Mouse (Mus musculus) R1 (cell line): ENCODE measurements around the gene Ankrd55.

Experiments used
- DNase-seq: peaks from one replicate; pipeline ENCODE4 v3.0.0-alpha.2; 2018; ENCODE audit warnings: low read depth, low spot score

Ankrd55 gene

DNA sequence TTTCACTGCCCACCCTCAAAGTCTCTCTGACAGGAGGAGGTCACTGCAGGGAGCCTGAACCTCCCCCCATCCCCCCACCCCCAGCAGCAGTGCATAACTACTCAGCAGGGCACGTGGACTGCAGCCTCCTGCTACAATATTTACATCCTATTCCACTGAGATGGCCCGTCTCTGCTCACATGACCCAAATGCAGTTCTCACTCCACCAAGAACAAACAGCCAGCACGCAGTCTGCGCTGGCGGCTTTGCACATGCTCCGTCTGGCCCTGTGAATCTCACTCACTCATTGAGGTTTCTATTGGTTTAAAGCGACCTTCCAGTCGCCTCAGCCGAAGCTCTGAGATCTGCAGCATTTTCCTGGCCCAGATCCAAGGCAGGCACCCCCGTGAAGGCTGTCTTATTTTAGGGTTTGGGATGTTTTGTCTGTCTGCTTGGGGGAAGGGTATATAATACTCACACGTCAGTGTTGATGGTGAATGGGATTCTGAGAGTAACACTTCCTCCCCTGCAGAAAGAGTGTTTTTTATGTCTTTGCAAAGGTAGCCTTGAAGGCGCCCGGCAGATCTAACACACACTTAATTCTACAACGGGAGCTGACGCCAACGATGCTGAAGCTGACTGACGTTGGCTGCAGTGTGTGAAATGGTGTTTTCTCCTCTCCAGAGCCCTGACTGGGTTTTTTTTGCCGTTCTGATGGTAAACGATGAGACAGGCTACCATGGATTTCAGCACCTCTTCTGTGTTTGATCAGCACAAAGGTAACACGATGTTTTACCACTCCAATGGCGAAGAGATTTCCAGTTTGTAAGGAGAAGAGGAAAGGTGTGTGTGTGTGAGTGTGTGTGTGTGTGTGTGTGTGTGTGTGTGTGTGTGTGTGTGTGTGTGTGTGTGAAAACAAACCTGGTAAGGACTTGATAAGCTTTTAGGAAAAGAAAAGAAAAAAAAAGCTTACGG is at the start of gene Ankrd55:
Gene Ankrd55, plus strand, starts transcription at position 227 of the 954 bp plus-strand sequence.
- peak; percentile 71 for DNase-seq

DNA sequence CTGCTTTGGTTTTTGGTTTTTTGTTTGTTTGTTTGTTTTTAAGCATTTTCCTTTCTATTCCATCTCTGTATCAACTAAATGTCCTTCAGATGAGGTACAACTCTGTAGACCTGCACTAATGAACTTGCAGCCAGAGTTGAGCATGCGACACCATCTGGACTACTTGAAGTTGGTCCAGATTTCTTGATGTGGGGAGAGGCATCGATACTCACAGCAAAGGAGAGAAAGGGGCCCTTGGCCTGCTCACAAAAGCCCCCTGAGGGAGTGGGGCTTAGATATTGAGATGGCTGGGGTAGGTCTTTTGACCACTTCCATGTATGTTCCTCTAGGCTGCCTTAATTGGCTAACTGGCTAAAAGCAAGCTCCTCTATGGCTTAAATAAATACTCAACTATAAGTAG is 49.0 kb upstream of the Ankrd55 start:
- no peak for DNase-seq

DNA sequence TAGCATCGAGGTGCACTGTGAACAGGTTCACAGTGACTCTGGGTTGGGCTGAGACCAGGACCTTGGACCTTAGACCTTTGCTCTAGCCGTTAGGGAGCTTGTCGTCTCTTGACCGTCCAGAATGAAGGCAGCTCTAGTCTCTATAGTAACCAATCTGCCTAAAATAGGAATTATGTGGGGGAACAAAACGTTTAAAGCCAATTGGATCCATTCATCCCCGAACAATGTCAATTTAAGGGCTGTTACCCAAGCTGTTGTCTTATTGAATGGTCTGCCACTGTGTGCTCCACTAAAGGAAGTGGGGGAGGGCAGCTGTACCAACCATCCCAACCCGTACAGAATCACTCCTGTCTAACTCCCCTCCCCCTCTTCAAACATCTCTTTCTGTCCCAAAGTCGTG is 46.8 kb upstream of the Ankrd55 start:
- peak; percentile 57 for DNase-seq

DNA sequence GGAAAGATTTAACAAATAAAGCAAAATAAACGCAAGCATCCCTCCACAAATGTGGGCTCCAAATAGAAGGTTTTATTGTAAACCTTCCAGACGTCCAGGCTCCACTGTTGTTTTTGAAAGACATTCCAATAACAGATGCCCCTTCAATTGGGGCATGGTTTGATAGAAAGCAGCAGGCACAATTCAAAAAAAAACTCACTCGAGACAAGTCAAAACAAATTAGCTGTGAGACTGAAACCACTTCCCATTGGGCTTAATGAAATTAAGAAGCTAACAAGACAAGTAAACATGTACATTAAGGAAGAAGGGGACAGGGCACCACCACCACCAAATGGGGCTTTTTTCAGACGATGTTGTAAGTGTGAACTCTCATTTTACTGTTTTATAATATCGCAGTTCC is 43.1 kb upstream of the Ankrd55 start:
- DNase-seq, result no peak

DNA sequence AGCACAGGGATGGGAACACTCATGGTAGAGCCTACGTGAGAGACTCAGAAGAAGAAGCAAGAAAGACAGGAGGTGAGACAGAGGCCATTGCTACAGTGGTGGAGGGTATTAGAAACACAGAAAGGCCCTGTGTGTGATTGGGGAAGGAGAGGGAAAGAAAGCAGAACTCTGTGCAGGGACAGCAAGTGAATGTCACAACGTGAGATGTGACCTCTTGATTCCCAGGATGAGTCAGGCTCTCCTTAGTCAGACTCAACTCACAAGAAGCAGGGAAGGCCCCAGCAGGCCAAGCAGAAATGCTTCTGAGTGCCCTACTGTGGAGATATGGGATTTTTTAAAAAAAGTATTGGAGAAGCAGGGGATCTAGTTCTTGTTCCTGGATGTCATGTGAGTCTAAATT is 36.8 kb upstream of the Ankrd55 start:
- DNase-seq, result no peak

DNA sequence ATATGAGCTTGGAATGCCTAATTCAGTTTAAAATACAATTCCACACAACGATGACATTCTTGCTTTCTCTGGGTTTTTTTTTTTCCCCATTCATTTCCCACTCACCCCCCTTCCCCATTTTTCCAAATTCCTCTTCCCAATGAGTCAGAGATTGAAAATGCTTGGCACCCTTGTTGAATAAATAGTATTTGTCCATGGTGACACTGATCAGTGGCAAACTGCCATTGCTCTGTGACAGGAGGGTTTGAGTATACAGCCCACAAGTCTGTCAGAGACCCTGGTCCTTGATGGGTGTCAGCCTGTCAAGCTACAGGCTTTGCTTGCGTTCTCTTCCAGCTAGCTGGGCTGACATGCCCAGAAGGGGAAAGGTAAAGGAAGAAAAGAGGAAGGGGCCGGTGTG is 36.2 kb upstream of the Ankrd55 start:
- no peak for DNase-seq

DNA sequence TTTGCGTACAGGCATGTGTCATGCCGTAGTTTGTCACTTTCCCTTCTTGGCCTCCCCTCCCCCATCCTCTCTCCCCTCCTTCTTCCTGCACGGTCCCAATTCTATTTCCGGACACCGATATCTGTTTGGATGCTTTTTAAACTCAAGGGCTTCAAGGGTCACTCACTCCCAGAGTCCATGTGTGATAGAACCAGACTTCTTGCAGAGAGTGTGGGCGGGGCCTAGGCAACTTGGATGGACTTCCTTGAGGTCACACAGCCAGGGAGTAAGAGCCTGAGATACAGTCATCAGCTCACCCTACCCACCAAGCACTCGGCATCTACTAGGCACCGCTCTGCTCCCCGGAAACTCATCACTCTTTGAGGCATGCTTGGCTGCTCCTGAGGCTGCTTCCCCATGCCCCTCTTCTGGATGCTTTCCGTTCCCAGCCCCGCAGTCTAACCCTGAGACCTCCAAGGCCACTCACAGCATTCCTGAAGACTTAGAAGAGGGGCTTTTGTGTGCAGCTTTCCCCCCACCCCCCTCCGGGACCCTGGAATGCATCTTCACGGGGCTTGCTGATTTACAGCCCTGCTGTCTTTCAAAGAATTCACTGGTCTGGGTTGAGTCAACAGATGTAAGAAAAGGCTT is 35.1 kb upstream of the Ankrd55 start:
- DNase-seq, result peak; percentile 27

DNA sequence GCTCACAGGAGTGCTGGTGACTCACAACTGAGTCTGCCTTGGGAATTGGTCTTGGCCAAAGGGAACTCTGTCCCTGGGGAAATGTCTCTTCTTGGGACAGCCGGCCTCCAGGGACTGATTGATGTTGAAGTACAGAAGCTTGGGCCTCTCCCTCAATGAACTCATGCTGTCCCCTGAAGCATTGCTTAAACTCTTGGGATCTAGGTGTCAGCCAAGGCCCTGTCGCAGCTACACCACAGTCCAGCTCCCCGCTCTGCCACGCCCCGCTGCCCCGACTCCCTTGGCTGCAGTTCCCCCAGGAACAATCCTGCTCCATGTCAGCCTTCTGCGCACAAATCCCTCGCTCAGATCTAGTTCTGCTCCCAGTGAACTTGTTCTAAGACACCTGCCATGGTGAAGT is 34.1 kb upstream of the Ankrd55 start:
- DNase-seq, result no peak

DNA sequence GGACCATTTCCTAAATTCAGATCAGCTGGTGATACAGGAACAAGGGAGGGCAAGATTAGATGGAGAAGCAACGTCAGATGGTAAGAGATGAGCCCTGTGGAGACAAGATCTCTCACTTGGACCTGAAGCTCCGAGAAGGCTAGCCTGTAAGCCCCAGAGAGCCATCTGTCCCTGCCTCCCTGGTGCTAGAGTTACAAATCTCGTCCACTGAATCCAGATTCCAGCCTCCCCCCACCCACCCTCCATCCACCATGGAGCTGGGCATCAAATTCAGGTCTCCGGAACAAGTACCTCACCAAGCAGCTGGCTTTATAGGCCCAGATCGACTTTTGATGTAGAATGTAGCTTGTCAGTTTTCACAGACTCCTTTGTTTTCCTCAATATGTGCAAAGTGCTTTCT is 32.4 kb upstream of the Ankrd55 start:
- no peak for DNase-seq

DNA sequence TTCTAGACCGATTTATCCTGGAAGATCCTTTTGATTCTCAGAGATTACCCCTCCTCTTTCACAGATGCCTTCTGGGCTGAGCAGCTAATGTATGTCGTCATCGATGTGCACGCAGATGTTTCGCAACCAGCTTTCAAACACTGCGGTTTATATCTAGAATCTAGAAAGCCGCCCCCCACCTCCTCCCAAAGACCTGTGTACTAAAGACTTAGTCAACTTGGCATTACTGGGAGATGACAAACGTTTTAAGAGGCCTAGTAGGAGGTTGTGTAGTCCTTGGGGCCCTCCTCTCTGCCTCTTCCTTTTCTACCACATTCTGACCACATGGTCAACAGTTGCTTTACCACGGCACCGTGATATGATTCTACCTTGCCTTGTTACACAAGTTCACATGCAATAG is 29.8 kb upstream of the Ankrd55 start:
- no peak for DNase-seq

DNA sequence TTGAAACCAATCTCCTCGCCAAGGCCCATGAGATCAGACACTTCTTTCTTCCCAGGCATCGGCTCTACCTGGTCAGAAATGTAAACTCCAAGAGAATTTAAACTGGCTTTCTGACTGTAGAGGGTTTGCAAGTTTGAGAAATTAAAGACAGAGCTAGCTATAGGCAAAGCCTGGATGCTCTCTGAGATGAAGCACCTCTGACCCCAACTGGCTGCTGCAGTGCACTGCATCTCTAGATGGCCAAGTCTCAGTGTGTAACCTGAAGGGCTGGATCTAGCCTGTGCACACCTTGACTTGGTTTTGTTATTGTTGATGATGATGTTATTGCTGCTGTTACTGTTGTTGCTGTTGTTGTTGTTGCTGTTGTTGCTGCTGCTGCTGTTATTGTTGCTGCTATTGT is 28.9 kb upstream of the Ankrd55 start:
- peak; percentile 51 for DNase-seq

DNA sequence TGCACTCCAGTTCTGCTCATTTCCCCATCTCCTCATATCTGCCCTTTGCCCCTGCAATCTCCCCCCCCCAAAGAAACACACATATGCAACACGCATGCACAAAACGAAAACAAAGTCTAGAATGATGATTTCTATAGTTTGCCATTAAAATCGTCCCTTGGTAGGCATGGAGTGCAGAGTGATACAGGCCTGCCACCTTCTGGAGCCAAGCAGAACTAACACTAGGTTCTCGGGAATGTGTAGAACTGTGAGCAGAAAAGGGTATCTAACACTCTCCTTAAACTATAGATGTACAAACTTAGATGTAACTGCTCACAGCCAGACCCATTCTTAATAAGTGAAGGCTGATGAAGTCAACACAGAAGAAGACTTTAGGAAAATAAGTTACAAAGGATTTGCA is 23.6 kb upstream of the Ankrd55 start:
- peak; percentile 37 for DNase-seq

DNA sequence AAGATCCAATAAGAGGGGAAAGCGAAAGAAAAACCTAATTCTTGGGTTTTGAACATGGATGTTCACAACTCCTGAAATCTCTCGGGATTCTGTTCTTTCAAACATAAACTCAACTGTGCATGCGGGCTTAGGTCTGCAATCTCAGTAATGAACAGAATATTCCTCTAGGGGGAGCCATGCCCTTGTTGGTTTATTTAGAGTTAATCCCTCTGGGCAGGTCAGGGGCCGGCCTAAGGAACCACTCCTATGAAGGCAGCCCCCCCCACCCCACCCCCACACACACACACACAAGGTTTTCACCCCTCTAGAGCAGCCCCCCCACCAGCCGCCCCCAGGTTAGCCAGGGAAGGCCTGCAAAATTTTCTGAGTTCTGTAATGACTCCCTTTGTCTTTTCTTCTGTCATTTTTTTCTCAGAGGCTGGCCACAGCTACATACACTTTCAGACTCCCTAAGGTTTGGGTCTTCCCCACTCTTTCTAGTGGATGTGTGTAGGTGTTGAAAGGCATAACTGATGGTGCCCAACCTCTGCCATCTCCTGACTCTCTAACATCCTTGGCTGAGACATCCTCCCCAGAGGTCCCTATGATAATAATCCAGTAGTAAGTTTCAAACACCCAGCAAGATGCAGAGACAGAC is 16.2 kb upstream of the Ankrd55 start:
- peak; percentile 79 for DNase-seq

DNA sequence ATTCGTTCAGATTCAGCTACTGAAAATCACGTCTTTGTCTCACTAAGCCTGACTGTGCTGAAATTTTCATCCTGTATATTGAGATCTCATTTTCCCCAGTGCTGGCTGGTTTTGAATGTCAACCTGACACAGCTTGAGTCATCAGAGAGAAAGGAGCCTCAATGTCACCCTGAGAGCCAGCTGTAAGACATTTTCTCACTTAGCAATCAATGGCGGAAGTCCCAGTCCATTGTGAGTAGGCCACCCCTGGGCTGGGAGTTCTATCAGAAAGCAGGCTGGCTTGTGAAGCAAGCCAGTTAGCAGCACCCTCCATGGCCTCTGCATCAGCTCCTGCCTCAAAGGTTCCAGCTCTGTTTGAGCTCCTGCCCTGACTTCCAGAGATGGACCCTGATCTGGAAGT is 13.6 kb upstream of the Ankrd55 start:
- DNase-seq, result peak; percentile 43

DNA sequence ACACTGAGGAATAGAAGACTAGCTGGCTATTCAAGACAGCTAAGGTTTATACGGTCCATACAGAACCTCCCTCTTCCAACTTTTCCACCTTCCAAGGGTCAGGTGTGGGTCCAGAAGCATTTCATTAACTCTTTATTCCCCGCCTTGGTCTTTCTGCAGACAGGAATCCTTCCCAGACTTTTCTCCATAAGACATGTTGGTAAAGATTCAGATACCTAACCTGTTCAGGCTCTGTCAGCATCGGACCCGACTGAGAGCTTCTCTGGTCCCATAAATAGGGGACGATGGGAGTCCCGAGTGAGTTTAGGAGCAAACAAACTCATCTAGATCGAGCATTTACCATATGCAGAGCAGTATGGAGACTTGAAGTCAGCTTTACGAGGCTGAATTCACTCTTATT is 12.3 kb upstream of the Ankrd55 start:
- no peak for DNase-seq

DNA sequence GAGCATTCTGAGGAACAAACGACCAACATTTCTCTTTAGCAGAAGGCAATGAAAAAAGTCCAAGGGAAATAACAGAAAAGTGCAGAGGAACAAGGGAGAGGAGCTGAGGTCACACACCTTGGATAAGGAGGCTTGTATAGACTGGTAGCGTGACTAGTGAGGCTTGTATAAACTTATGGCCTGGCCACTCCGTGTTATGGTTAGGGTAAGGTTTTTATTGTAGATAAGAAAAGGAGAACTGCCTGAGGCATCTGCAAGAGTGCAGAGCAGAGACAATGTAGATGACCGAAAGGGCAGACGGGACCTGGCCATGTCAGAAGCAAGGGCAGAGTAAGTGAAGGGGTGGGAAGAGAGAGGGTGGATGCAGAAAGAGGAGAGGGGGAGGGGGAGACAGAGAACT is 10.7 kb upstream of the Ankrd55 start:
- no peak for DNase-seq

DNA sequence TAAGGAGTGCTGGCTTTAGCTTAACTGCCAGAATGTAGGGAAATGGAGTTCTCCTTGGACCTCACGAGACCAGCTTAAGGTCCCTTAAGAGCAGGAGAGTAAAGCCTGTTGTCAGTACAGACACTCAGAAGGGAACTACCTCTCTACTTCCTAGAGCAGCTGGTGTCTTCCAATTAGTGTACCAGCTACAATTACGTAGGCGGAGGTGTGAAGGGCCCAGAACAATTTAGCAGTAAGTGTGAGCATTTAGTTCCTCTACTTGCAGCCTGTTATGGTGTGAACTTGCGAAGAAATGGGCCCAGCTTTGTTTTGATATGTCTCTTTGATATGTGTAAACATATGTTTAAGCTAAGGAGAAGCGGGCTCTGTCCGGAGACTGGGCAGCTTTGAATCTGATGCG is 10.0 kb upstream of the Ankrd55 start:
- no peak for DNase-seq

DNA sequence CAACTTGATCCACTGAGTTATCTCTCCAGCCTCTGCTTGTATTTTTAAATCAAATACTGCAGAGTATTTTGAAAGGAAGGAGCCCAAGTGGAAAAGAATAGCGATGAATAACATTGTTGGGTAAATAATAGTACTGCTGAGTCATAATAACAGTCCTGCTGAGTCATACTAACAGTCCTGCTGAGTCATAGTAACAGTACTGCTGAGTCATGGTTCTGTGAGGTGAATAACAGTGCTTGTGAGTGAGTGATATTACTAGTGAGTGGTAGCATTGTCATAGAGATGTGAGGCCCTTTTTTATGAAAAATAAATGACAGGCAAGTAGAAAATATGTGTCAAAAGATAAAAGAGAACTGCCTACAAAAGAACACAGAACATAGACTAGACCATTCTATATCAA is 1.1 kb upstream of the Ankrd55 start:
- DNase-seq, result peak; percentile 60

DNA sequence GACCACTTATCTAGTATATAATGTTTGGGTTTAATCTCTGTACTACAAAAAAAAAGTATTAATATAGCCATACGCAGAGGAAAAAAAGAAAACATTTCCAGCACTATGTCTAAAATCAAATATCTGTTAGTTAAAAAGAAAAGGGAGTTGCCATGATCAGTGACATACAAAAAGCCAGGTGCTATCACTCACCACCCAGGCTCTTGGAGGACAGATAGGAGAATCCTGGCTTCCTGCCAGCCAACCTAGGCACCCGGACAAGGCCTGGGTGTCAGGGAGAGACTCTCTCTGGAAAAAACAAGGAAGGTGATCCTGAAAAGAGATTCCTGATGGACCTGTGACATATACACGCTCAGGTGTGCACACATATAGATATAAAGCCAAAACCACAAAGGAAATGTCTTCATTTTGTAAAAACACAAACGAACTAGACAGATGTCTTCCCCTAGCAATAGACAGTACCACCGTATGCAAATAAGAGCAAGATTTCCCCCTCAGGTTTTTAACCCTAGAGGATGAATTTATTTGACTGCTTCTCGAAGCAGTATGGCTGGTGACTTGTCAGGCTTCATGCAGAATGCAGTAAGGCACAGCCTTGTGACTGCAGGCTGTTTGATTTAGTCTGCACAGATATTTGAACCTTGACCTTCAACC is 553 bp upstream of the Ankrd55 start:
- peak; percentile 30 for DNase-seq

DNA sequence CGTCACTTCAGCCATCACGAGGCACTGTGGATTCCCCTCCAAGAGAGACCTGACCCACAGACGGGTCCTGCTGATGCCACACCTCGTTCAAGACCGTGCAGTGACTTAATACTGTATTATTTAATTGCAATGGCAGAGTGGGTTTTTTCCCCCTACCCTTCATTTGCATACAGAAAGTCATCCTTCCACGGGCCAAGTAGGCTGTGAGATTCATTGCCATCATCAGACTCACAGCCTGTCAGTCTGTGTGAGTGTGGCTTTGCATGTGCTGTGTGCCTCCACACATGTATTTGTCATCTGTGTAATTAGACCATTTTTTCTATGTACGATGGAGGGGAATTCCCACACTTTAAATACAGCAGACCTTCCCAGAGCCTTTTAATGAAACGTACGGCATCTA is 1.1 kb downstream of the Ankrd55 start:
- no peak for DNase-seq

DNA sequence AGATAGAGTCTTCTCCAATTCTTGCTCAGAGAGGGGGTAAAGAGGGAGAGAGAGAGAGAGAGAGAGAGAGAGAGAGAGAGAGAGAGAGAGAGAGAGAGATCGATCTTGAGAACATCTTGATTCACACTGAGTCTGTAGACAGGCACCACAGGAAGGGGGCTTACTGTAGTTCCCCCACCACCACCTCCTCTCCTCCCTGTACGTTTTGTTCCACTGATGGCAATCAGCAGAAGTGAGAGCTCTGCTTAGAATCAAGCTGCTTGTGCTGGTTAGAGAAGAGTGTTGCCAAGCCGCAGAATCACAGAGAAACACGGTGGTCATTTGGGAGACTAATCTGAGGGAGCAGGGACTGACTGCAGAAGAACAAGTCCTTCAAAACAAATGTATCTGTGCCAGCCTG is 1.7 kb downstream of the Ankrd55 start:
- no peak for DNase-seq

DNA sequence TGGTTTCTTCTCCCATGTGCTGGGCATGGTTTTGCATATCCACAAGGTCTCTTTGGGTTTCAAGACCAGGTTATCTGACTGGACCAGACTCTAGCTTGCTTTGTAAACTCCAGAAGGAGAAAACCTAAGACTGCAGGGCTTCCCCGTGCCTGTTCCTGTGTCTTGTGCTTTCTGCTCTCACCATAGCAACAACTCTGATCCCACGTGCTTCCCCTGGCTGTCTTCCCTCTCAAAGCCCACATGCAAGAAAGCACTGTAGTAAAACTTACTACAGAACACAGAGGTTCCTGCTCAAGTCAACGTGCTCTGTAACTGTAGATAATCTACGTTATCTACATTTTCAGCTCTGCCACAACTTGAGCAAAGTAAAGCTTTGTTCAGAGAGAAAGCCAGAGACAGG is 4.2 kb downstream of the Ankrd55 start:
- peak; percentile 20 for DNase-seq
